Mouse (Mus musculus) testis, adult 2 months (tissue): ENCODE measurements around the gene Inafm2.

Experiments
- CTCF ChIP-seq: fragments of 200-500 bp; IDR thresholded peaks from 2 replicates; pipeline ENCODE4 v1.5.1; 2012; ENCODE audit warnings: low read depth, mild to moderate bottlenecking, inconsistent platforms, low read length, moderate library complexity; ENCODE audit not compliant: control insufficient read depth, insufficient read depth, insufficient replicate concordance
- POLR2A ChIP-seq: fragments of 200-500 bp; IDR thresholded peaks from 2 replicates; pipeline ENCODE4 v1.6.1; 2012; ENCODE audit warnings: low read depth, mild to moderate bottlenecking, inconsistent platforms, low read length, moderate library complexity; ENCODE audit not compliant: control insufficient read depth

GRCm38 (mm10) chr2:118752792-118753108 is 7.2 kb downstream of the Inafm2 start:
- no peak for TF ChIP-seq CTCF
- TF ChIP-seq POLR2A = no peak
